Mouse (Mus musculus): ENCODE measurements around the gene Sh2b3.

- TF ChIP-seq CTCF (IDR thresholded peaks at IDR 0.05; ENCODE audit: extremely low read depth, insufficient read length, insufficient replicate concordance, low read depth, low read length): no peak
- TF ChIP-seq POLR2A (IDR thresholded peaks at IDR 0.05; ENCODE audit: low read depth, low read length): no peak
These were observed 5.9 kb upstream of the Sh2b3 start for GRCm38 (mm10) chr5:121843138-121843905.

Data from small intestine, adult 2 months (tissue).